Mouse (Mus musculus): ENCODE results near the gene Ifnar2.
"Not testable (repeated sequence)": the region's sequence is repeated elsewhere in the genome, so short reads cannot be mapped to it uniquely, and the experiment has no call there.

Gene Ifnar2

GRCm38 (mm10) chr16:91415391-91416189, 43.0 kb downstream of the Ifnar2 start:
- Histone ChIP-seq H3K36me3 (ENCODE audit: control insufficient read depth, insufficient read depth, low read length, poor library complexity, severe bottlenecking) (peaks cover 11% of the 10 kb centered on the region), H3K27me3 (ENCODE audit: control insufficient read depth, insufficient read depth, low read length, poor library complexity, severe bottlenecking) (no peaks in the 10 kb centered on the region)
- DNase-seq (ENCODE audit: low read depth, low spot score), result peak; percentile 65

GRCm38 (mm10) chr16:91416357-91416756, 43.8 kb downstream of the Ifnar2 start:
- no peaks in the 10 kb centered on the region for H3K27me3 ChIP-seq (ENCODE audit: control insufficient read depth, insufficient read depth, low read length, poor library complexity, severe bottlenecking)
- DNase-seq (ENCODE audit: low read depth, low spot score), result no peak
- H3K36me3 ChIP-seq (ENCODE audit: control insufficient read depth, insufficient read depth, low read length, poor library complexity, severe bottlenecking), result peaks cover 11% of the 10 kb centered on the region

- H3K27me3 ChIP-seq (ENCODE audit: control insufficient read depth, insufficient read depth, low read length, poor library complexity, severe bottlenecking), result no peaks in the 10 kb centered on the region
- DNase-seq (ENCODE audit: low read depth, low spot score), result peak; percentile 90
Measured at GRCm38 (mm10) chr16:91416938-91417337, 44.4 kb downstream of the Ifnar2 start.

DNA sequence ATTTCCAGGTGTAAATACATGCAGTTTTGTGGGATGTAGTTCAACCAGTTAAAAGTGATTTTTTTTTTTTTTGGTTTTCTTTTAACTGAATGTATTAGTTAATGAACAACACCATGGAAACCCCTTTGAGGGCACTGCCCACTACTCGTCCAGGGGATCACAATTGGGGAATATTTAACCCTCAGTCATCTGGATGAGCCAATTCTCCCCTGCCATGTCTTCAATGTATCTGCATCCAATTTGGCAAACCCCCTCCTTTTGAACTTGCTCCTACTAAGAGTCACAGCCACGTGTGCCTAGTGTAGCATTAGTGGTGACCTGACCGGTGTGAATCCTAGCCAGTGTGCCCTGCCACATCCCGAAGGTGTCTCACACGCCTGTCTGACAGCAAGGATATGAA, 45.9 kb downstream of the Ifnar2 start:
- Histone ChIP-seq H3K27me3 (ENCODE audit: control insufficient read depth, insufficient read depth, low read length, poor library complexity, severe bottlenecking) (no peaks in the 10 kb centered on the region), H3K36me3 (ENCODE audit: control insufficient read depth, insufficient read depth, low read length, poor library complexity, severe bottlenecking) (peaks cover 12% of the 10 kb centered on the region)
- DNase-seq (ENCODE audit: low read depth, low spot score), result no peak

More at GRCm38 (mm10) chr16:91416938-91417337, 44.4 kb downstream of the Ifnar2 start:
- H3K36me3 ChIP-seq (ENCODE audit: control insufficient read depth, insufficient read depth, low read length, poor library complexity, severe bottlenecking), result peaks cover 12% of the 10 kb centered on the region

DNA sequence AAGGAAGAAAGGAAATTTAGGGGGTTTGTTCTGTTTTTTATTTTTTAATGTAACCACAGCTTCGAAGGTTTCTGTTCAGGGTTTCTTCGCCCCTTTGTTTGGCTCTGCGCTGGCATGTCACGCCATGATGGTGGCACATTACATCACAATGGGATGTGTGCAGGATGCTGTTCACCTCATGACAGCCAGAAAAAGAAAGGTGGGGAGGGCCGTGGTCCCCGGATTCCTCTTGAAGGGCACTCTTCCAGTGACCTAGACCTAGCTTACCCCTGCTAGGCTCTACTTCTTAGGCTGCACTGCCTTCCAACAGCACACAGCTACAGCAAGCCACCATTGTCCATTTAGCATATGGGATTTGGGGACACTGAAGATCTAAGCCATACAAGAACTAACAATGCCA, 53.2 kb downstream of the Ifnar2 start:
- Histone ChIP-seq H3K36me3 (ENCODE audit: control insufficient read depth, insufficient read depth, low read length, poor library complexity, severe bottlenecking) (peaks cover 24% of the 10 kb centered on the region), H3K27me3 (ENCODE audit: control insufficient read depth, insufficient read depth, low read length, poor library complexity, severe bottlenecking) (no peaks in the 10 kb centered on the region)
- no peak for DNase-seq (ENCODE audit: low read depth, low spot score)

GRCm38 (mm10) chr16:91426586-91426985, 54.0 kb downstream of the Ifnar2 start:
- peaks cover 23% of the 10 kb centered on the region for H3K36me3 ChIP-seq (ENCODE audit: control insufficient read depth, insufficient read depth, low read length, poor library complexity, severe bottlenecking)
- H3K27me3 ChIP-seq (ENCODE audit: control insufficient read depth, insufficient read depth, low read length, poor library complexity, severe bottlenecking), result no peaks in the 10 kb centered on the region
- DNase-seq (ENCODE audit: low read depth, low spot score), result no peak

GRCm38 (mm10) chr16:91427461-91427860, 54.9 kb downstream of the Ifnar2 start:
- Histone ChIP-seq H3K36me3 (ENCODE audit: control insufficient read depth, insufficient read depth, low read length, poor library complexity, severe bottlenecking) (peaks cover 22% of the 10 kb centered on the region), H3K27me3 (ENCODE audit: control insufficient read depth, insufficient read depth, low read length, poor library complexity, severe bottlenecking) (no peaks in the 10 kb centered on the region)
- no peak for DNase-seq (ENCODE audit: low read depth, low spot score)

DNA sequence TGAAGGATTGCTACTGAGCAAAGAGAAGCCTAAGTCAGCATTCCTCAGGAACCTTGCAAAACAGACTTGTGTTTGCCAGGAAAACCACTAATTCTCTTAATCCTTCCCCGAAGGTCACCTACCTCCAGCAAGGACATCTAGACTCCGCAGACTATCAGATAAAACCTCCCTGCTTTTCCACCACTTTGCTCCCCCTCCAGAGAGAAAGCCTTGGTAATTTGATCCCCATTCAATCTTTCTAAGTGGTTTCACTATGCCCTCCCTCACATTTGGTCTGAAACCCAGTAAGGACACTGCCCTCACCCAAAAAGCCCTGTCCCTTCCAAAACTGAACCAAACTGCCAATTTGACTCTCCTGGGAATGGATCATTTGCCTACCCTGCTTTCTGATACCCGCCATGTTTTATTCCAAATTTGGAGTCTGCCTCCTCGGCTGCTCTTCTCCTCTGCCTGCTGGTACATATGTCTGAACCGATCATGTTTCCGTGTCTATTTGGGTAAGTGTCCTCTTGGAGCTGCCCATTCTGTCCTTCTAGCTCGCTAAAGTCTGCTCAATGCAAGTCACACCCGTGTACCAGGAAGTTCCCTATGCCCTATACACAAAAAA, 55.8 kb downstream of the Ifnar2 start:
- no peak for DNase-seq (ENCODE audit: low read depth, low spot score)
- no peaks in the 10 kb centered on the region for H3K27me3 ChIP-seq (ENCODE audit: control insufficient read depth, insufficient read depth, low read length, poor library complexity, severe bottlenecking)
- peaks cover 18% of the 10 kb centered on the region for H3K36me3 ChIP-seq (ENCODE audit: control insufficient read depth, insufficient read depth, low read length, poor library complexity, severe bottlenecking)

GRCm38 (mm10) chr16:91432720-91433328, 60.2 kb downstream of the Ifnar2 start:
- peak; percentile 42 for DNase-seq (ENCODE audit: low read depth, low spot score)
- Histone ChIP-seq H3K36me3 (ENCODE audit: control insufficient read depth, insufficient read depth, low read length, poor library complexity, severe bottlenecking) (no peaks in the 10 kb centered on the region), H3K27me3 (ENCODE audit: control insufficient read depth, insufficient read depth, low read length, poor library complexity, severe bottlenecking) (no peaks in the 10 kb centered on the region)

- no peaks in the 10 kb centered on the region for H3K36me3 ChIP-seq (ENCODE audit: control insufficient read depth, insufficient read depth, low read length, poor library complexity, severe bottlenecking)
- H3K27me3 ChIP-seq (ENCODE audit: control insufficient read depth, insufficient read depth, low read length, poor library complexity, severe bottlenecking), result no peaks in the 10 kb centered on the region
- peak; percentile 48 for DNase-seq (ENCODE audit: low read depth, low spot score)
Measured at GRCm38 (mm10) chr16:91433329-91433933, 60.8 kb downstream of the Ifnar2 start.

GRCm38 (mm10) chr16:91434119-91434518, 61.5 kb downstream of the Ifnar2 start:
- H3K27me3 ChIP-seq (ENCODE audit: control insufficient read depth, insufficient read depth, low read length, poor library complexity, severe bottlenecking), result no peaks in the 10 kb centered on the region
- no peak for DNase-seq (ENCODE audit: low read depth, low spot score)
- H3K36me3 ChIP-seq (ENCODE audit: control insufficient read depth, insufficient read depth, low read length, poor library complexity, severe bottlenecking), result no peaks in the 10 kb centered on the region

- no peaks in the 10 kb centered on the region for H3K27me3 ChIP-seq (ENCODE audit: control insufficient read depth, insufficient read depth, low read length, poor library complexity, severe bottlenecking)
- no peaks in the 10 kb centered on the region for H3K36me3 ChIP-seq (ENCODE audit: control insufficient read depth, insufficient read depth, low read length, poor library complexity, severe bottlenecking)
- no peak for DNase-seq (ENCODE audit: low read depth, low spot score)
Measured at GRCm38 (mm10) chr16:91438081-91438480, 65.5 kb downstream of the Ifnar2 start.

DNA sequence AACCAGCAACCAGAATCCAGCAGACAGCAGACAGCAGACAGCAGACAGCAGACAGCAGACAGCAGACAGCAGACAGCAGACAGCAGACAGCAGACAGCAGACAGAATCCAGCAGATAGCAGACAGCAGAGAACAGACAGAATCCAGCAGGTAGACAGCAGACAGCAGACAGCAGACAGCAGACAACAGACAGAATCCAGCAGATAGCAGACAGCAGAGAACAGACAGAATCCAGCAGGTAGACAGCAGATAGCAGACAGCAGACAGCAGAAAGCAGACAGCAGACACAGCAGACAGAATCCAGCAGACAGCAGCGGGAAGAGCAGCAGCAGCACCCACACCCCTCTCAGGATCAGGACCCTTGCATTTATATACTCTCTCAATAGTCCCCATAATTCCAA, 66.0 kb downstream of the Ifnar2 start:
- not testable (repeated sequence) for DNase-seq (ENCODE audit: low read depth, low spot score); H3K27me3 ChIP-seq (ENCODE audit: control insufficient read depth, insufficient read depth, low read length, poor library complexity, severe bottlenecking); H3K36me3 ChIP-seq (ENCODE audit: control insufficient read depth, insufficient read depth, low read length, poor library complexity, severe bottlenecking)

DNA sequence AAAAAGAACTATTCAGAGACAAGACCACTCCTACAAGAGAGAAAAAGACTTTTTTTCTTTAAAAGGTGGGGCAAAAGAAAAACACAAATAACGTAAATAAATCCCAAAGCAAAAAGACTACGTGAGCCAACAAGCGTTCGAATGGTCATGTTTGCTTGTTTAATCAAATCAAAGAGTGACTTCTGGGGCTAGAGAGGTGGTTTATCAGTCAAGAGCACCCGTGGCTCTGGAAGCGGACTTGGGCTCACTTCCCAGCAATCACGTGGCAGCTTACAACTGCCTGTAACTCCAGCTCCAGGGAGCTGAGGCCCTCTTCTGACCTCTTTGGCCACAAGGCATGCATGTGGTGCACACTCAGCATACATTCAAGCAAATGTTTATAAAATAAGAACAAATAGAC, 68.8 kb downstream of the Ifnar2 start:
- H3K36me3 ChIP-seq (ENCODE audit: control insufficient read depth, insufficient read depth, low read length, poor library complexity, severe bottlenecking), result no peaks in the 10 kb centered on the region
- no peak for DNase-seq (ENCODE audit: low read depth, low spot score)
- no peaks in the 10 kb centered on the region for H3K27me3 ChIP-seq (ENCODE audit: control insufficient read depth, insufficient read depth, low read length, poor library complexity, severe bottlenecking)

DNA sequence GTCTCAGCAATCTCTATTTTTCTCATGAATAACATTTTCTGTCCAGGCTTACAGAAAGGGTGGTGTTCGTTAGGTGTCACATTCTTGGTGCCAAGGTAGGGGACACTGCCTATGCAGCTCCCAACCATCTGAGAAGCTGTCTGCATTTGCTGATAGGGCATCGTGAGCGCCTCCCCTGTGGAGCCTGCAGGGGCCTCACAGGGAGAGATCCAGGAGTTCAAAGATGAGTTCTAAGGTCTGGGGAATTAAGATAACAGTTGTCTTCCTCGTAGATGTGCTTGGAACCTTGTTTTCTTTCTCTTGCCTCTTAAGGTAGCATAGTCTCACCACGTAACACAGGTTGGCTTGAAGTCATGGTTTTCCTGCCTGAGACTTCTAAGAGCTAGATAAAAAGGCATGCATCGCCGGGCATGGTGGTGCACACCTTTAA, 69.2 kb downstream of the Ifnar2 start:
- H3K27me3 ChIP-seq (ENCODE audit: control insufficient read depth, insufficient read depth, low read length, poor library complexity, severe bottlenecking), result no peaks in the 10 kb centered on the region
- no peak for DNase-seq (ENCODE audit: low read depth, low spot score)
- no peaks in the 10 kb centered on the region for H3K36me3 ChIP-seq (ENCODE audit: control insufficient read depth, insufficient read depth, low read length, poor library complexity, severe bottlenecking)
